Mouse (Mus musculus) megakaryocyte, adult 5-6 weeks (primary cell): Measurements from ENCODE around the gene Pmp22. TPM values are rescaled to one million over a fixed set of nuclear protein-coding genes. Genes with fewer than 3 reads are reported as not detected.

Experiments used
- ATAC-seq: 2 replicates; pipeline ENCODE4 v1.8.0; 2016; ENCODE audit warnings: mild to moderate bottlenecking, inconsistent platforms; ENCODE audit not compliant: poor library complexity, severe bottlenecking
- total RNA-seq, 2 experiments: library from RNA; stranded (forward) in 1 of 2; stranded (reverse) in 1 of 2; fragments of 153-499, 151-499 nt in 1 of 2; fragments of 221-1000, 200-1000 nt in 1 of 2; gene quantifications; 2 replicates each; pipeline versions ENCODE4 v1.2.3 to v1.2.4; 2015 to 2017

Gene Pmp22
- total RNA-seq, 2 experiments from 2014 or later = 0.45 TPM; not detected in 1

GRCm38 (mm10) chr11:63151857-63152256, 23.1 kb downstream of the Pmp22 start:
- ATAC-seq = no peak

DNA sequence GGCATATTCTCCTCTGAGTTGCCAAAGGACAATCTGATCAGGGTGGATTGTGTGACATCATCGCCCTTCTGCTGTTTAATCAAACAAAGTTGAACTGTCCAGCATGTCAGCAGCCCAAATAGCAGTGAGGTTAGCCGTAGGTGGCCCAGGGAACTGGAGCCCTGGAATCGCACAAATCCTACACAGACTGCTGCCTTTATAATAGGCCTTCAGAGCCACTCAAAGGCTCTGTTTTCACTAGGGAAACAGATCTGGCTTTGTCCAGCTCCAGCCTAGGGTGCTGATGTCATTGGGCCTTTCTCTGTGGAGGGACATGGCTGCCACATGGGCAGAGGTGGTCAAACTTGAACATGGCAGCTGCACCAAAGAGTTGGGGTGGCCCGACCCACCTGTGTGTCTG, 28.3 kb downstream of the Pmp22 start:
- ATAC-seq = no peak

DNA sequence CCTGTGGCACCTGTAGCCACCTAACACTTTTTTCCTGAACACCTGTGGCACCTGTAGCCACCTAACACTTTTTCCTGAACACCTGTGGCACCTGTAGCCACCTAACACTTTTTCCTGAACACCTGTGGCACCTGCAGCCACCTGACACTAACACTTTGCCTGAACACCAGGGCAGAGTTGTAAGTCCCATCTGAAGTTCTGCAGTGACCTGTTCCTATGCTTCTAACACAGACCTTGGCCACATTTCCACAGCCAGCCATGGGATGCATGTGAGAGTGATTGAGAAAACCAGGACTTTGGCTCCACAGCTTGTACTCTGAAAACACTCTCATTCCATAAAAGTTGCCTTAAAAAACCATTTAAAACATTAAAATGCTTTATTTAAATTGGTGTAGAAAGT, 32.1 kb downstream of the Pmp22 start:
- ATAC-seq = no peak

DNA sequence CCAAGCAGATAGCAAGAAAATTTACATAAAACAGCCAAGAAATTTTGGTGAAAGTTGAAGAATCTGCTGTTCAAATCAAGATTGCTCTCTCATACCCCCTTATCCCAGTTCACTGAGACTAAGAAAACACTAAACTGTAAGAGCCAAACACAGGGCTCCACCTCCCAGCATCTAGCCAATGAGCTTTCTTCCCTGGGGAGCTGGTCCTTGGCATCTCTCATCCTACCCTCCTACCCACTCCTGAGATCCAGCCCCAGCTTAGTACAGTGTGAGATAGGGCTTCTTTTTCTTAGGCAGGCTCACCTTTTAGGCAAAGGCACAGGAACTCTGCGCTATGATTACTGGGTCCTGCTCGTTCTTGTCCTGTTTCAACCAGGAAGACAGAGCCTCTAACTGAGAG, 34.0 kb downstream of the Pmp22 start:
- no peak for ATAC-seq

DNA sequence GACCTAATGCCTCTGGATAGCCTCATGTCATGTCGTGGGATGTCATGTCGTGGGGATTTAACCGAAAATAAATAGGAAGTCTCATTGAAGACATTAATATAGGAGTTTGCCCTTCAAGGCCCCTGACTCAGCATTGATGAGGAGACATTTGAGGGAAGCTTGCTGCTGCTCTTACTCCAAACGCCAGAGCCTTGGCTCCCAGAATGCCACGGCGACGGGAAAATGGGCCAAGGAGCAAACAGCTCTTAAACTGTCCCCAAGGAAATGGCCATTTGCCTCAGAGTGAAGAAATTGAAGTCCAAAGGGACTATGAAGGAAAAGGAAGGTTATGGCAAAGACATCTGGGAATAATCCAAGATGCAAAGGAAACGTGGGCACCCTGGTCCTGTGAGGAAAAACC, 34.8 kb downstream of the Pmp22 start:
- ATAC-seq = no peak

DNA sequence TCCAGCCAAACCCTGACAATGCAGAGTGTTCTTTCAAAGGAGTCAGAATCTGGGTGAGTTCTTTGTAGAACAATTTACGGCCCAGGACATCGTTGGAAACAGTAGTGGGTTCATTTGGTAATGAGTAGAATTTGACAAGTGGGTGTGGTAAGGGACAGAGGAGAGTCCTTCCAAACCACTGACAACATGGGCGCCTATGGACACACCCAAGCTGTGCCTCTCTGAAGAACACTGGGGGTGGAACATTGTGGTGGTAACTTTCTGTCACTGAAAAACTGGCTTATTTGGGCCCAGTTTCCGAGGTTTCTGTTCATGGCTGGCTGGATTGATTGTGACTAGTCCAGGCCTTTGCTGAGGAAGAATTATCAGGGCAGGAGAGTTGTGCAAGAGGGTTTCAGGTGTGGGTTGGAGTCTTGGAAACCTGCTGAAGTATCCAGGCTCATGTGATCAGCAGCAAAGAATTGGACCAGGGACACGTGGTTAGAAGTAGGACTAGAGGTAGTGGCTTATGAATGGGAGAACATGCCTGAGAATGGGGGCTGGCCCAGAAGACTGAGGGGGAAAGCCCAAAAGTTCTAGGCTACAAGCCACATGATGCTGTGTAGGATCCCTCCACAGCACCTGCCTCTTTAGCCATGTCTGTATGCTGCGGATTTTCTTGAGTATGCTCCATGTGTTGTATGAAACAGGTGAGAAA, 35.4 kb downstream of the Pmp22 start:
- ATAC-seq = no peak

- ATAC-seq = no peak
Measured at GRCm38 (mm10) chr11:63164756-63165484, 36.1 kb downstream of the Pmp22 start.

DNA sequence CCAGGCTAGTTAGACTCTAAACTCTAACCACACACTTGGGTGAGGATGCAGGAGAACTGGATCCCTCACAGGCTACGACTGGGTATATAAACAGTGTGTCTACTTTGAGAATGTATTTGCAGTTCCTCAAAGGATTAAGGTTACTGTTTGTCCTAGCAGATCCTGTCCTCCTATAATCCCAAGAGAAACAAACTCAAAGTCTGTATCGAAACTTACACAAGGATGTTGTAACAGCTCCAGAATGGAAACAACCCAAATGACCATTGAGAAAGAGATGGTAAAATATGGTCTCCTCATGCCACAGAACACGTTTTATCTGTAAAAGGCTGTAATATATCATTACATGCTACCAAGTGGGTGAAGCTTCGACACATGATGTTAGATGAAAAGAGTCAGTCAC, 39.0 kb downstream of the Pmp22 start:
- no peak for ATAC-seq

- no peak for ATAC-seq
Measured at GRCm38 (mm10) chr11:63168551-63169258, 39.9 kb downstream of the Pmp22 start.

DNA sequence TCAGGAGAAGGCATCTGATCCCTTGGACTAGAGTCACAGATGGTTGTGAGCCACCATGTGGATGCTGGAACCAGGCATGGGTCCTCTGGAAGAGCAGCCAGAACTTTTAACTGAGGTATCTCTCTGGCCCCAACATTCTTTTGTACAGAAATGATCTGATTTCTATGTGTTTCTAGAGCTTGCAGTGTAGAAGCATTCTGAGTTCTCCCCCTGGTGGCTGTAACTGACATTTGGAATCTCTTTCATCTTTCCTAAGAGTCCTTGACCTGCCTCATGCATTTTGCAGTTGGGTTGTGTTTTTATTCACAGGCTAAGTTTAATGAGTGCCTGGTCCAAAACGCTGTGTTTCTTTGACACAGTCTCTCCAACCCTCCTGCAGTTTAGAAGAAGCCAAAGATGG, 43.2 kb downstream of the Pmp22 start:
- no peak for ATAC-seq

DNA sequence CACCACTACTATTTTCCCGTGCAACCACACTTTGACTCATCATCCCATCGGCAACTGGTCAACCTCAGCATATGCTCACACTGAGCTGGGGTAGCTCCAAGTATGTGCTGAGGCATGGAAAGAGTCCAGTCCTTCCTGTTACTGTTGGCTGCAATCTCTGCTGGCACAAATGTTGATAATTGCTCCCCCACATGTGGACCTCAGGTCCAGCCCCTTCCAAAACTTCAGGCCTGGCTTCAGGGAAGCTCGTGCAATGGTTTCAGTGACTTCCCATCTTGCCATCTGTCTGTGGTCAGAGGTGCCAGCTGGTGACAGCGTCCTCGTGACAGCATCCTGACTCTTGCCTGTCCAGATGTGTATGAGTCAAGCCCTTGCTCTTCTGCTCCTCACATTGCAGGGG, 44.8 kb downstream of the Pmp22 start:
- ATAC-seq = no peak

GRCm38 (mm10) chr11:63175302-63175701, 46.5 kb downstream of the Pmp22 start:
- no peak for ATAC-seq

- no peak for ATAC-seq
Measured at GRCm38 (mm10) chr11:63176416-63176815, 47.6 kb downstream of the Pmp22 start.

GRCm38 (mm10) chr11:63180262-63181101, 51.7 kb downstream of the Pmp22 start:
- no peak for ATAC-seq

DNA sequence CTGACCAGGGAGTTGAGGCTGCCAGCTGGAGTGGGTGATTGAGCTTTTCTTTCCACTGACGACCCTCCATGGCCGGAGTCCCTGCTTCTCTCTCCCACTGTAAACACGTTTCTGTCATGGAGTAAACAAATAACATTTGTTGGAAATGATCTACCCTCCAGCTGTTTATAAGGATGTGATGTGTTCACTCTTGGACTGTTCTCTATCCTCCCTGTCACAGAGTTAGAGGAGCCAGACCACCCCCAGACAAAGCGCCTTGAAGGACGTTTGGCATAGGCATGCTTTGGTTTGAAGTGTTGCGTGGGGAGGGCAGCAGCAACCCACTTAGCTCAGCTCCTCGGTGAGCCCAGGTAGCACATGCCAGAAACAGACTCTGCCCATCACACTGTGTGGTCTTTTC, 60.0 kb downstream of the Pmp22 start:
- ATAC-seq = no peak

- no peak for ATAC-seq
Measured at GRCm38 (mm10) chr11:63198070-63198469, 69.3 kb downstream of the Pmp22 start.

DNA sequence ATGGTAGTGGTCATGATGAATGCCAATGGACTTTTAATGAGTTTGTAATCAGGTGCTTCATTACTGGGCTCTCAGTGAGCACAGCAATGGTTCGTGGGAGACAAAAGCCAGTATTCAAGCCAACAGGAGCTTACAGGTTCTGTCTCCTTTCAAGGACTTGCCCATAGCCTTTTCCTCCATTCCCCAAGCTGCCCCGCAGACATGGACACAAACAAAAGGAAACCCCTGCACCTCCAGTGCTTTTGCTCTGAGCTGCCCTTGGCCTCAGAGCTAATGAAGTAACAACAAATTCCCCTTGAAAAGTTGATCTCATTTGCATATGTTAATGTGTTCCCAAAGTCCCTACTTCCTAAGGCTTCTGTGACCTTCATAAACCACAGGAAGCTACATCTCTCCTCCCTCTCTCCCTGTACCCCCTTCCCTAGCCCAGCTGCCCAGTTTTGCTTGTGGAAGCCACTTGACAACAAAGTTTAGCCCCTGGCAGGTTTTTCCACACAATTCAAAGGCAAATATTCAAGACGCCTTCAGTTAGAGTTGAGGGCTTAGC, 73.3 kb downstream of the Pmp22 start:
- ATAC-seq = no peak
